Mouse (Mus musculus) spleen, postnatal 14 days (tissue): ENCODE data around the gene Ccnc.

Experiments
- DNase-seq, 2 experiments: peaks; one replicate each; pipeline ENCODE4 v3.0.0; 2021 to 2022; ENCODE audit warnings: low spot score in 2 of 2

Gene Ccnc

GRCm38 (mm10) chr4:21801620-21802019 is 74.1 kb downstream of the Ccnc start:
- DNase-seq, result no peak

GRCm38 (mm10) chr4:21807204-21807603 is 79.7 kb downstream of the Ccnc start:
- no peak for DNase-seq
